Mouse (Mus musculus) embryonic fibroblast, embryonic 13.5 days (primary cell): ENCODE results near the gene Hist1h3g.
A peak's percentile ranks its signal among the peaks of the same experiment; 100 is the strongest.

Source experiments
- CTCF ChIP-seq: IDR thresholded peaks from 2 replicates; pipeline ENCODE4 v1.5.1; 2011; ENCODE audit warnings: mild to moderate bottlenecking, control low read depth, low read length, moderate library complexity, borderline replicate concordance; ENCODE audit not compliant: insufficient read depth
- POLR2A ChIP-seq: IDR thresholded peaks from 2 replicates; pipeline ENCODE4 v1.6.1; 2011; ENCODE audit warnings: low read depth, mild to moderate bottlenecking, control low read depth, low read length, moderate library complexity

DNA sequence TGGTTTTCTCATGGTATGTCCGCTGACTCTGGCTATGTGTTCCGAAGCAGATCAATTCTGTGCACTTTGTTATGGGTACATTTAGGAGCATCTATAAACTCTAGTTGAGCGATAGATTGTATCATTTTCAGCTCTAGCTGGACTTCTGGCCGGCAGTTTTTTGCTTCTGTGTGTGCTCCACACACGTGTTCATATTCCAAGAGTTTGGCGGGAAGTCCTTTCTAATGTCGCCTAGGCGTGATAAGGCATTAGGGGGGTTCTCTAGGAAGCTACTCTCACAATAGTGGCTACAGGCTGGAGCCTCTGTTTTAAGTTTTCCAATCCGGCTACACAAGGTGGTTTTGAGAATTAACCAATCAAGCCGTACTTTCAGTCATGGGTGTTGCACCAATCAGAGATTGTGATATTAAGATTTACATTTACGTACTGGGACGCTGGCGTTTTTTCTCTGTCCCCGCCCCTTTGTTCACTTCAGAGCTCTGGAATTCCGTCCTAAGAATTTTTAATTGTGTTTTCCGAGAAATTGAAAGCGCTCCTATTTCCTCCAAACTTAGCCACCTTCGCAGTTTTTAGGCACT lies 20.7 kb downstream of the Hist1h3g start:
- TF ChIP-seq POLR2A (peak; percentile 91), CTCF (no peak)
